Mouse (Mus musculus) spleen, adult 2 months (tissue): ENCODE results near the gene Map4k2.

Experiments
- CTCF ChIP-seq: fragments of 200-500 bp; IDR thresholded peaks from 2 replicates; pipeline ENCODE4 v1.5.1; 2011; ENCODE audit warnings: mild to moderate bottlenecking, inconsistent platforms; ENCODE audit not compliant: insufficient read depth, insufficient read length, insufficient replicate concordance; ENCODE audit errors: extremely low read depth
- POLR2A ChIP-seq: fragments of 200-500 bp; IDR thresholded peaks from 2 replicates; pipeline ENCODE4 v1.6.1; 2011; ENCODE audit warnings: low read depth, low read length, inconsistent platforms

DNA sequence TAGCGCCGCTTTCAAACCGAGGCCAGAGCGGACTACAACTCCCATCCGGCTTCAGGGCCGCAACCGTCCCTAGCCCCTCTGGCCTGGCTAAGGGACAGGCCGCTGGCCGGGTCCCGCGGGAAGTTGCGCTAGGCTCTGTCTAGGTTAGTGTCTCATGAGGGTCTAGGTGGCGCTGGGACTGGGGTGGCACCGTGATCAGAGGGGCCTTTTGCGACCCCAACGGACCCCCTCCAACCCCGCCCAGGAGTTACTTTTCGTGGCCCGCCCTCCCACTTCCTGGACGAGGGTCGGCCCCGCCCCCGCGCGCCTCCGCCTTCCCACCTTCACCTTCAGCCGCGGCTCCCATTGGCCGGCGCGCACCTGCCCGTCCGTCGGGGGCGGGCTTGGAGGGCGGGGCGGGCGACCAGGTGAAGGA, 34.8 kb upstream of the Map4k2 start, which contains the start of gene Cdc42bpg:
- no peak for TF ChIP-seq POLR2A
- no peak for TF ChIP-seq CTCF
